Mouse (Mus musculus): Measurements from ENCODE around the gene Cpvl.

- TF ChIP-seq POLR2A (IDR thresholded peaks at IDR 0.05; ENCODE audit: extremely low read depth, insufficient read depth, low read length) (no peak), CTCF (IDR thresholded peaks at IDR 0.05; ENCODE audit: low read depth, low read length) (no peak)
Measured at GRCm38 (mm10) chr6:53917026-53917558, 61.4 kb downstream of the Cpvl start.
